ENCODE assay signal across 10 mouse cellular contexts in the genomic region with DNA sequence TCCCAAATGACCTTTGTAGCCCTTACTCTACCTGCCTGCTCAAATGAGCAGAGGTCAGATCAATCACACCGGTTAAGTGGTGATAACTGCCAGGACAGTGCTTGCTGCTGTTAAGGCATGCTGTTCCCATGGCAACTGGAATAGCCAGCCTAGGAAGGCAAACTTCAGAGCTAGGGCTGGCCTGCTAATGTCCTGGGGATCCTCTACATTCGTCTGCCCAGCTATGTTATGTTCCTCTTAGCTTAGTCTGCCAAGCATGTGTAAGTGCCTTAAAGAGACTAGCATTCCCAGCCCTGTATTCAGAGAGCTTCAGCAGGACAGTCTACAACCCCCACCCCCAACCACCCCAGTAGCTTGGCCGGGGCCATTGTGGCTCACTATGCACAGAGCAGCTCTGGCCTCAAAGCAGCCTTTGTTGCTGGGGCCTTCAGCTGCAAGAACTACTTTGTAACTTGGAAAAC. TPM values are rescaled to one million over a fixed set of nuclear protein-coding genes. Genes with fewer than 3 reads are reported as not detected.
DNase-seq lines count a peak whose midpoint lies in the region; ATAC-seq lines count a peak whose summit lies in the region.
"Had no signal": no experiment of that assay in that cellular context is flagged by ENCODE, and none has a peak within 500 bp of the region (broad histone marks: within the 10 kb centered on the region; RNA-seq: fewer than 3 reads in every experiment).

No protein-coding gene starts in this region.

- peak; percentile 80; the same call in 1 of the 2 replicates for ATAC-seq in hindbrain, embryonic 14.5 days (ENCODE audit: low FRiP score)
- 0 out of 2 replicates have a peak, but pooled peaks have one; percentile 16 for ATAC-seq in midbrain, embryonic 12.5 days (ENCODE audit: low FRiP score, low read depth)
- no peak for ATAC-seq in inflammation-experienced regulatory T-cells, adult 6 months

- 17% methylated on average over 3 of the region's 3 CpGs for WGBS in hindbrain, embryonic 14.5 days
- WGBS in midbrain, embryonic 12.5 days, result 21% methylated on average over 3 of the region's 3 CpGs

- peak overlapping the region; percentile 34 for H3K27ac ChIP-seq in hindbrain, embryonic 14.5 days
- H3K27ac ChIP-seq in midbrain, embryonic 12.5 days (replicated peaks), result peak overlapping the region; percentile 69

- H3K4me3 ChIP-seq in hindbrain, embryonic 14.5 days (replicated peaks; ENCODE audit: low read length), result no peak overlapping the region
- H3K4me3 ChIP-seq in midbrain, embryonic 12.5 days, result no peak overlapping the region
- H3K4me3 ChIP-seq: megakaryocyte, embryonic 14.5 days had no signal

- no peak overlapping the region for H3K9ac ChIP-seq in hindbrain, embryonic 14.5 days
- H3K9ac ChIP-seq in midbrain, embryonic 12.5 days (replicated peaks), result no peak overlapping the region

- no peaks in the 10 kb centered on the region for H3K27me3 ChIP-seq in hindbrain, embryonic 14.5 days (ENCODE audit: control insufficient read depth, insufficient read depth, low read length)
- no peaks in the 10 kb centered on the region for H3K27me3 ChIP-seq in midbrain, embryonic 12.5 days
- H3K27me3 ChIP-seq: megakaryocyte, embryonic 14.5 days had no signal

- H3K4me1 ChIP-seq in hindbrain, embryonic 14.5 days (replicated peaks; ENCODE audit: control insufficient read depth, insufficient read depth, low read length), result no peaks in the 10 kb centered on the region
- H3K4me1 ChIP-seq in midbrain, embryonic 12.5 days, result peaks cover 11% of the 10 kb centered on the region

- H3K9me3 ChIP-seq in hindbrain, embryonic 14.5 days (ENCODE audit: control insufficient read depth, low read length), result no peaks in the 10 kb centered on the region
- no peaks in the 10 kb centered on the region for H3K9me3 ChIP-seq in midbrain, embryonic 12.5 days
- H3K9me3 ChIP-seq: G1E; megakaryocyte, embryonic 14.5 days had no signal

- peak; percentile 54 for DNase-seq in ZHBTc4 (ENCODE audit: low read depth, low spot score)
- DNase-seq in embryo, embryonic 11 days, result peak; percentile 36
- DNase-seq in hindbrain, embryonic 14.5 days (ENCODE audit: low spot score), result peak; percentile 36
- DNase-seq in gastrocnemius, postnatal 25 days, result no peak
- no peak for DNase-seq in right cerebral cortex, postnatal 14 days
- no peak for DNase-seq in lung, postnatal 10 days

- no peak overlapping the region for H3K4me2 ChIP-seq in hindbrain, embryonic 14.5 days (replicated peaks)
- H3K4me2 ChIP-seq in midbrain, embryonic 12.5 days (replicated peaks), result no peak overlapping the region

- peaks cover 59% of the 10 kb centered on the region for H3K36me3 ChIP-seq in hindbrain, embryonic 14.5 days (replicated peaks; ENCODE audit: control insufficient read depth, insufficient read depth)
- H3K36me3 ChIP-seq in midbrain, embryonic 12.5 days, result peaks cover 71% of the 10 kb centered on the region

RNA-seq across cellular contexts. Expression of a gene that starts 11.7 kb away (rescaled TPM):
- 11.6 and 13.3 TPM in 2 replicates for polyA plus RNA-seq in hindbrain, embryonic 14.5 days (2014; fragmentation: Nextera tagmentation; extraction: Ambion mirVana)
- polyA plus RNA-seq in midbrain, embryonic 12.5 days (2016; fragmentation: Nextera tagmentation; extraction: Ambion mirVana), result 16.3 and 18.7 TPM in 2 replicates
- total RNA-seq in gastrocnemius, postnatal 25 days (2021), result 1 to 10 TPM; 5.2 to 7.0 TPM
- 10 to 100 TPM; 57.2 to 85.0 (median 60.4) TPM for polyA plus RNA-seq in inflammation-experienced regulatory T-cells, adult 6 months (2017; shearing (Covaris generic))

RNA-seq across cellular contexts. Expression of a gene that starts 17.4 kb away (rescaled TPM):
- polyA plus RNA-seq in hindbrain, embryonic 14.5 days (2014; fragmentation: Nextera tagmentation; extraction: Ambion mirVana), result 310 and 332 TPM in 2 replicates
- polyA plus RNA-seq in midbrain, embryonic 12.5 days (2016; fragmentation: Nextera tagmentation; extraction: Ambion mirVana), result 193 and 210 TPM in 2 replicates
- 100 to 1,000 TPM; 260 to 277 TPM for total RNA-seq in gastrocnemius, postnatal 25 days (2021)
- polyA plus RNA-seq in inflammation-experienced regulatory T-cells, adult 6 months (2017; shearing (Covaris generic)), result 100 to 1,000 TPM; 219 to 266 (median 256) TPM

RNA-seq across cellular contexts. Expression of a gene that starts 34.4 kb away (rescaled TPM):
- polyA plus RNA-seq in hindbrain, embryonic 14.5 days (2014; fragmentation: Nextera tagmentation; extraction: Ambion mirVana), result 2.4 and 3.3 TPM in 2 replicates
- polyA plus RNA-seq in midbrain, embryonic 12.5 days (2016; fragmentation: Nextera tagmentation; extraction: Ambion mirVana), result 0.83 and 0.96 TPM in 2 replicates
- 1 to 10 TPM; 1.4 to 1.7 TPM for total RNA-seq in gastrocnemius, postnatal 25 days (2021)
- under 1 TPM in 1 of 3 experiments, not detected in 2; 0.36 TPM for polyA plus RNA-seq in inflammation-experienced regulatory T-cells, adult 6 months (2017; shearing (Covaris generic))
- total RNA-seq: G1E had no signal
- polyA plus RNA-seq: G1E had no signal

RNA-seq across cellular contexts. Expression of a gene that starts 39.8 kb away (rescaled TPM):
- 9.7 and 10.4 TPM in 2 replicates for polyA plus RNA-seq in hindbrain, embryonic 14.5 days (2014; fragmentation: Nextera tagmentation; extraction: Ambion mirVana)
- 8.5 and 10.4 TPM in 2 replicates for polyA plus RNA-seq in midbrain, embryonic 12.5 days (2016; fragmentation: Nextera tagmentation; extraction: Ambion mirVana)
- 10 to 100 TPM in 1 of 2 experiments, 1 to 10 TPM in 1; 8.4 to 10.2 TPM for total RNA-seq in gastrocnemius, postnatal 25 days (2021)
- 10 to 100 TPM; 23.5 to 38.0 (median 26.2) TPM for polyA plus RNA-seq in inflammation-experienced regulatory T-cells, adult 6 months (2017; shearing (Covaris generic))

RNA-seq across cellular contexts. Expression of a gene that starts 43.6 kb away (rescaled TPM):
- 54.7 and 60.8 TPM in 2 replicates for polyA plus RNA-seq in hindbrain, embryonic 14.5 days (2014; fragmentation: Nextera tagmentation; extraction: Ambion mirVana)
- polyA plus RNA-seq in midbrain, embryonic 12.5 days (2016; fragmentation: Nextera tagmentation; extraction: Ambion mirVana), result 69.1 and 73.9 TPM in 2 replicates
- 1 to 10 TPM; 1.8 to 2.3 TPM for total RNA-seq in gastrocnemius, postnatal 25 days (2021)
- polyA plus RNA-seq in inflammation-experienced regulatory T-cells, adult 6 months (2017; shearing (Covaris generic)), result 1 to 10 TPM; 1.6 to 4.9 (median 4.3) TPM

Comparison
In these comparisons a context has a peak if more than half of its experiments do, and no peak if none do; other contexts are left out.
1. DNase-seq: peak in ZHBTc4 (single experiment), embryo, embryonic 11 days (single experiment) and hindbrain, embryonic 14.5 days (single experiment); none in gastrocnemius, postnatal 25 days (single experiment), right cerebral cortex, postnatal 14 days (single experiment) and lung, postnatal 10 days (single experiment).